Mouse (Mus musculus) T-cell, adult 2 months (primary cell): Measurements from ENCODE around the gene Swap70.

Source experiments
- DNase-seq: peaks from one replicate; pipeline ENCODE4 v3.0.0; 2022; ENCODE audit warnings: low spot score

Gene Swap70

GRCm38 (mm10) chr7:110237837-110238451 is 16.4 kb downstream of the Swap70 start:
- DNase-seq, result no peak

GRCm38 (mm10) chr7:110239590-110239989 is 18.1 kb downstream of the Swap70 start:
- no peak for DNase-seq

- DNase-seq, result no peak
Observed at GRCm38 (mm10) chr7:110241472-110242289, 20.2 kb downstream of the Swap70 start.

GRCm38 (mm10) chr7:110242290-110242581 is 20.7 kb downstream of the Swap70 start:
- no peak for DNase-seq

GRCm38 (mm10) chr7:110245128-110245527 is 23.6 kb downstream of the Swap70 start:
- no peak for DNase-seq

GRCm38 (mm10) chr7:110246526-110246925 is 25.0 kb downstream of the Swap70 start:
- no peak for DNase-seq

GRCm38 (mm10) chr7:110247801-110248200 is 26.3 kb downstream of the Swap70 start:
- DNase-seq, result no peak

- DNase-seq, result no peak
Observed at GRCm38 (mm10) chr7:110248677-110249076, 27.2 kb downstream of the Swap70 start.

- peak; percentile 33 for DNase-seq
Observed at GRCm38 (mm10) chr7:110253861-110254260, 32.4 kb downstream of the Swap70 start.

GRCm38 (mm10) chr7:110254395-110254794 is 32.9 kb downstream of the Swap70 start:
- DNase-seq, result no peak

- DNase-seq, result no peak
Observed at GRCm38 (mm10) chr7:110257059-110257458, 35.5 kb downstream of the Swap70 start.

GRCm38 (mm10) chr7:110258196-110258950 is 36.9 kb downstream of the Swap70 start:
- no peak for DNase-seq

GRCm38 (mm10) chr7:110259966-110260711 is 38.6 kb downstream of the Swap70 start:
- DNase-seq, result no peak

- no peak for DNase-seq
Observed at GRCm38 (mm10) chr7:110261807-110262206, 40.3 kb downstream of the Swap70 start.

GRCm38 (mm10) chr7:110262661-110263060 is 41.1 kb downstream of the Swap70 start:
- no peak for DNase-seq

GRCm38 (mm10) chr7:110263474-110263873 is 42.0 kb downstream of the Swap70 start:
- no peak for DNase-seq

- peak; percentile 78 for DNase-seq
Observed at GRCm38 (mm10) chr7:110265796-110266195, 44.3 kb downstream of the Swap70 start.

GRCm38 (mm10) chr7:110267014-110267413 is 45.5 kb downstream of the Swap70 start:
- DNase-seq, result no peak

- DNase-seq, result no peak
Observed at GRCm38 (mm10) chr7:110267994-110268393, 46.5 kb downstream of the Swap70 start.

GRCm38 (mm10) chr7:110268511-110268910 is 47.0 kb downstream of the Swap70 start:
- no peak for DNase-seq

- DNase-seq, result no peak
Observed at GRCm38 (mm10) chr7:110269777-110270176, 48.3 kb downstream of the Swap70 start.

GRCm38 (mm10) chr7:110270455-110270854 is 48.9 kb downstream of the Swap70 start:
- no peak for DNase-seq
